16 mouse cellular contexts compared by ENCODE assay signal in genomic region chr5:73229467-73229866, GRCm38 (mm10). TPM values are rescaled to one million over a fixed set of nuclear protein-coding genes. Genes with fewer than 3 reads are reported as not detected.
DNase-seq lines count a peak whose midpoint lies in the region; ATAC-seq lines count a peak whose summit lies in the region.
"Had no signal": no experiment of that assay in that cellular context is flagged by ENCODE, and none has a peak within 500 bp of the region (broad histone marks: within the 10 kb centered on the region; RNA-seq: fewer than 3 reads in every experiment).

No protein-coding gene starts in this region.

- 0 out of 2 replicates have a peak, but pooled peaks cover 3% of the 10 kb centered on the region for H3K36me3 ChIP-seq in hindbrain, embryonic 10.5 days
- no peaks in the 10 kb centered on the region for H3K36me3 ChIP-seq in hindbrain, embryonic 13.5 days
- no peaks in the 10 kb centered on the region for H3K36me3 ChIP-seq in heart, embryonic 15.5 days
- H3K36me3 ChIP-seq: forebrain, embryonic 15.5 days; limb, embryonic 15.5 days; neural tube, embryonic 15.5 days had no signal

- no peaks in the 10 kb centered on the region for H3K9me3 ChIP-seq in hindbrain, embryonic 10.5 days
- H3K9me3 ChIP-seq in hindbrain, embryonic 13.5 days: no peaks in the 10 kb centered on the region
- no peaks in the 10 kb centered on the region for H3K9me3 ChIP-seq in heart, embryonic 15.5 days (replicated peaks)
- H3K9me3 ChIP-seq: forebrain, embryonic 15.5 days; limb, embryonic 15.5 days; megakaryocyte, embryonic 14.5 days; neural tube, embryonic 15.5 days had no signal

- no peak for DNase-seq in hindbrain, embryonic 10.5 days (ENCODE audit: low spot score)
- peak; percentile 34 for DNase-seq in R1 (ENCODE audit: low read depth, low spot score)
- peak; percentile 40 for DNase-seq in kidney, postnatal 10 days
- DNase-seq in thymus, postnatal 0 days (ENCODE audit: low spot score): no peak
- DNase-seq: cerebellum, adult 11-12 months; gastrocnemius, postnatal 14 days; lung, embryonic 14.5 days; thymus, adult 18-20 months had no signal

- H3K9ac ChIP-seq in hindbrain, embryonic 13.5 days: no peak overlapping the region
- H3K9ac ChIP-seq in heart, embryonic 15.5 days: no peak overlapping the region
- H3K9ac ChIP-seq: forebrain, embryonic 15.5 days; hindbrain, embryonic 14.5 days; limb, embryonic 15.5 days; lung, embryonic 14.5 days; neural tube, embryonic 15.5 days had no signal

- H3K27me3 ChIP-seq in hindbrain, embryonic 10.5 days (ENCODE audit: insufficient read depth, poor library complexity, severe bottlenecking): no peaks in the 10 kb centered on the region
- no peaks in the 10 kb centered on the region for H3K27me3 ChIP-seq in hindbrain, embryonic 13.5 days
- no peaks in the 10 kb centered on the region for H3K27me3 ChIP-seq in heart, embryonic 15.5 days
- H3K27me3 ChIP-seq: forebrain, embryonic 15.5 days; limb, embryonic 15.5 days; megakaryocyte, embryonic 14.5 days; neural tube, embryonic 15.5 days had no signal

- H3K4me3 ChIP-seq in hindbrain, embryonic 10.5 days: no peak overlapping the region
- no peak overlapping the region for H3K4me3 ChIP-seq in hindbrain, embryonic 13.5 days
- no peak overlapping the region for H3K4me3 ChIP-seq in heart, embryonic 15.5 days
- H3K4me3 ChIP-seq: forebrain, embryonic 15.5 days; limb, embryonic 15.5 days; megakaryocyte, embryonic 14.5 days; neural tube, embryonic 15.5 days had no signal

- WGBS in hindbrain, embryonic 10.5 days: 78% methylated on average over 6 of the region's 6 CpGs
- WGBS in hindbrain, embryonic 13.5 days: 78% methylated on average over 6 of the region's 6 CpGs
- WGBS in heart, embryonic 15.5 days: 71% methylated on average over 6 of the region's 6 CpGs

- H3K27ac ChIP-seq in hindbrain, embryonic 10.5 days: peak overlapping the region; percentile 17; the same call in 1 of the 2 replicates
- no peak overlapping the region for H3K27ac ChIP-seq in hindbrain, embryonic 13.5 days
- H3K27ac ChIP-seq in heart, embryonic 15.5 days: peak overlapping the region; percentile 69
- H3K27ac ChIP-seq: hindbrain, embryonic 14.5 days; limb, embryonic 15.5 days; neural tube, embryonic 15.5 days had no signal

- ATAC-seq in hindbrain, embryonic 13.5 days (ENCODE audit: low FRiP score): no peak
- no peak for ATAC-seq in heart, embryonic 15.5 days (replicated peaks; ENCODE audit: insufficient number of reproducible peaks, insufficient read depth, low FRiP score, low read depth)
- ATAC-seq in frontal cortex, adult (ENCODE audit: low TSS enrichment): no peak
- ATAC-seq: forebrain, embryonic 15.5 days had no signal

- H3K4me1 ChIP-seq in hindbrain, embryonic 10.5 days (replicated peaks): peaks cover 68% of the 10 kb centered on the region
- peaks cover 56% of the 10 kb centered on the region for H3K4me1 ChIP-seq in hindbrain, embryonic 13.5 days (replicated peaks)
- H3K4me1 ChIP-seq in heart, embryonic 15.5 days (replicated peaks): peaks cover 73% of the 10 kb centered on the region

- H3K4me2 ChIP-seq in hindbrain, embryonic 13.5 days: no peak overlapping the region
- H3K4me2 ChIP-seq in heart, embryonic 15.5 days: no peak overlapping the region
- H3K4me2 ChIP-seq: forebrain, embryonic 15.5 days; hindbrain, embryonic 14.5 days; limb, embryonic 15.5 days; lung, embryonic 14.5 days; neural tube, embryonic 15.5 days had no signal

RNA-seq across cellular contexts. Expression of gene Fryl, which starts 27.0 kb away (rescaled TPM):
- polyA plus RNA-seq in hindbrain, embryonic 10.5 days (2016; fragmentation: Nextera tagmentation; extraction: Ambion mirVana): 29.4 and 30.7 TPM in 2 replicates
- 45.5 and 47.7 TPM in 2 replicates for polyA plus RNA-seq in hindbrain, embryonic 13.5 days (2015; fragmentation: Nextera tagmentation; extraction: Ambion mirVana)
- 25.7 and 28.4 TPM in 2 replicates for polyA plus RNA-seq in heart, embryonic 15.5 days (2015; fragmentation: Nextera tagmentation; extraction: Ambion mirVana)
- polyA plus RNA-seq in thymus, postnatal 0 days (2015; fragmentation: Nextera tagmentation; extraction: Ambion mirVana): 46.9 and 63.2 TPM in 2 replicates

Comparison
In these comparisons a context has a peak if more than half of its experiments do, and no peak if none do; other contexts are left out.
1. DNase-seq: peak in R1 (single experiment) and kidney, postnatal 10 days (single experiment); none in hindbrain, embryonic 10.5 days (single experiment) and thymus, postnatal 0 days (single experiment).